Mouse (Mus musculus): ENCODE measurements around the gene Best1. TPM values are rescaled to one million over a fixed set of nuclear protein-coding genes. Genes with fewer than 3 reads are reported as not detected.
A peak's percentile ranks its signal among the peaks of the same experiment; 100 is the strongest.

Best1 gene
- polyA plus RNA-seq, 1 experiment from 2014 or later = 0.64 TPM

DNA sequence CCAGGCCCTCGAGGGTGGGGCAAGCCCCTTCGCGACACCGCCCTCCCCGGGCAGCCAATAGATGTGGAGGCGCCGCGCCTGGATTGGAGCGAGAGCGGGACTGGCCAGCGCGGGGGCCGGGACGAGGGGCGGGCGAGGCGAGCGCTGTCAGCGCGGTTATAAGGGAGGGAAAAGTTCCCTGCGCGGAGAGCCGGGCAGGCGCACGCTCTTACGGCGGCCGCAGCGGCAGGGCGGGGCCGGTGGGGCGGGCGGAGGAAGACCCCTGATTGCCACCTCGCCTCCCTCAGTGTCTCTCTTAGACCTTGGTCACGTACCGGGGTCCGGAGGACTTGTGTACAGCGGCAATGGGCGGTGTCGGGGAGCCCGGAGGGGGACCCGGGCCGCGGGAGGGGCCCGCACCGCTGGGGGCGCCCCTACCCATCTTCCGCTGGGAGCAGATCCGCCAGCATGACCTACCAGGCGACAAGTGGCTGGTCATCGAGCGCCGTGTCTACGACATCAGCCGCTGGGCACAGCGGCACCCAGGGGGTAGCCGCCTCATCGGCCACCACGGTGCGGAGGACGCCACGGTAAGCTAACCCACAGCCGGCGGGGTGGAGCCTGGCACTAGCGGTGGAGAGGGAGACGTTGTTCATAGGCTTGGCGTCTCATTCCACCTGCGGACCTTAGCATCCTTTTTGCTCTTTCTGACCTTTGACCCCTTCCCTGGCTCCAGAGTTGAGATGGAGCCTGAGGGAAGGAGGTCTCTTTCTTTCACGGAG lies 40.1 kb upstream of the Best1 start, which contains the start of gene Fads3:
Fads3 (plus strand) TSS at position 182 of the 761 bp plus-strand sequence.
- no peaks in the 10 kb centered on the region for H3K36me3 ChIP-seq (ENCODE audit: control insufficient read depth, insufficient read depth, low read length)

DNA sequence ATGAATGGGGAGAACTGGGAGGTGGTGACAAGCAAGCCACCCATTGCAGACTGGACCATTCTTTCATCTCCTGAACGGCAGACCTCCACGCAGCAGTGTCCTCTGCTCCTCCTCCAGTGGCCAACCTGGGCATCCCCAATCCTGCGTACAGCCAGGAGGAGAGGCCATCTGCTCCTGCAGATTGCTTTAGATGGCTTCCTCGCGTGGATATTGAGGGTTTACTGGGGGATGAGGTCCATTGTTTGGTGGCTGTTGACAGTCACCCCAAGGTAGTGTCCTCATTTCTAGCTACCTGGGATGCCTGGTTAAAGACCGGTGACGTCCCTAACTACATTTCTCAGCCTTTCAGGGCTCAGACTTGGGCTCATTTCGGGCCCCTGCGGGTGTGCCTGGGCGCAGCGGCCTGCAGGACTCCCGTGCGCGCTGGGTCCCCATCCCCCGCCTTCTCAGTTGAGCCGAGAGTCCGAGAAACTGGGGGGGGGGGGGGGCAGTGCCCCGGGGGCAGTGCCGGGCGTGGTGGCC lies 39.5 kb upstream of the Best1 start:
- Histone ChIP-seq H3K4me2 (ENCODE audit: low read length) (peak overlapping the region; percentile 91), H3K4me1 (replicated peaks; ENCODE audit: control insufficient read depth, insufficient read depth, low read length) (peaks cover 22% of the 10 kb centered on the region), H3K4me3 (ENCODE audit: low read depth, low read length) (peak overlapping the region; percentile 64), H3K27ac (ENCODE audit: low read depth) (no peak overlapping the region), H3K9me3 (ENCODE audit: control insufficient read depth, low read length) (no peaks in the 10 kb centered on the region), H3K36me3 (ENCODE audit: control insufficient read depth, insufficient read depth, low read length) (peaks cover 3% of the 10 kb centered on the region; the same call in 1 of the 2 replicates), H3K27me3 (replicated peaks; ENCODE audit: control insufficient read depth, insufficient read depth, low read length) (no peaks in the 10 kb centered on the region), H3K9ac (ENCODE audit: low read length) (peak overlapping the region; percentile 57)
- DNase-seq (ENCODE audit: low spot score) (no peak), ATAC-seq (replicated peaks; ENCODE audit: low FRiP score, low TSS enrichment, low read depth) (no peak; the same call in 1 of the 2 replicates)
- 9% methylated on average over 19 of the region's 20 CpGs for WGBS

More for the DNA sequence above, 40.1 kb upstream of the Best1 start, which contains the start of gene Fads3:
- Histone ChIP-seq H3K4me2 (ENCODE audit: low read length) (peak within 1 kb of the TSS; percentile 91), H3K27me3 (replicated peaks; ENCODE audit: control insufficient read depth, insufficient read depth, low read length) (no peaks in the 10 kb centered on the region), H3K4me1 (replicated peaks; ENCODE audit: control insufficient read depth, insufficient read depth, low read length) (peaks cover 22% of the 10 kb centered on the region), H3K27ac (ENCODE audit: low read depth) (0 out of 2 replicates have a peak within 1 kb of the TSS, but pooled peaks have one; percentile 17), H3K9ac (ENCODE audit: low read length) (peak within 1 kb of the TSS; percentile 57), H3K9me3 (ENCODE audit: control insufficient read depth, low read length) (no peaks in the 10 kb centered on the region), H3K4me3 (ENCODE audit: low read depth, low read length) (peak within 1 kb of the TSS; percentile 64)
- ATAC-seq (replicated peaks; ENCODE audit: low FRiP score, low TSS enrichment, low read depth) (peak; percentile 90), DNase-seq (ENCODE audit: low spot score) (peak; percentile 84)
- WGBS = under 1% methylated on average over 65 of the region's 69 CpGs

DNA sequence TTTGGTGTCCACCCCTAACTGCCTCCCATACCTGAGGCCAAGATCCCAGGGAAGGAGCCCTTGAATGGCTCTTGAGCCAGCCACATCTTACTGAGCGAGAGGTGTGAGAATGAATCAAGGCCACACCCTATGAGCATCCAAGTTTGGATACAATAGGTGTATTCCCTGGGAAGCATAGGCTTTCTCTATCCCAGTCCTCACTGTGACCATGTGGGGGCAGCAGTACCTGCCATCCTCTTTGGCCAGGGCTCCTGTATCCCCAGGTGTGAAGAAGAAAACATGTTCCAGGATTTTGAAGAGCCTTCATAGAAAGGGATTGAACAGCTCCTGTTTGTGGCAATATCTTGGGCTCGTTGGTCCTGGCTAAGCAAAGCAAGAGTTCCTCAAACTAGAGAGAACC lies 38.2 kb upstream of the Best1 start:
- H3K27ac ChIP-seq (ENCODE audit: low read depth) = no peak overlapping the region
- H3K4me1 ChIP-seq (replicated peaks; ENCODE audit: control insufficient read depth, insufficient read depth, low read length) = peaks cover 22% of the 10 kb centered on the region
- peaks cover 10% of the 10 kb centered on the region; the same call in 1 of the 2 replicates for H3K36me3 ChIP-seq (ENCODE audit: control insufficient read depth, insufficient read depth, low read length)
- DNase-seq (ENCODE audit: low spot score) (no peak), ATAC-seq (replicated peaks; ENCODE audit: low FRiP score, low TSS enrichment, low read depth) (no peak)
- no peaks in the 10 kb centered on the region for H3K9me3 ChIP-seq (ENCODE audit: control insufficient read depth, low read length)
- H3K9ac ChIP-seq (ENCODE audit: low read length) = no peak overlapping the region
- no peak overlapping the region for H3K4me2 ChIP-seq (ENCODE audit: low read length)
- H3K27me3 ChIP-seq (replicated peaks; ENCODE audit: control insufficient read depth, insufficient read depth, low read length) = no peaks in the 10 kb centered on the region
- 81% methylated on average over 2 of the region's 2 CpGs for WGBS
- no peak overlapping the region for H3K4me3 ChIP-seq (ENCODE audit: low read depth, low read length)

- DNase-seq (ENCODE audit: low spot score) = no peak
- Histone ChIP-seq H3K4me3 (ENCODE audit: low read depth, low read length) (no peak overlapping the region), H3K4me2 (ENCODE audit: low read length) (no peak overlapping the region), H3K9me3 (ENCODE audit: control insufficient read depth, low read length) (no peaks in the 10 kb centered on the region), H3K36me3 (ENCODE audit: control insufficient read depth, insufficient read depth, low read length) (peaks cover 12% of the 10 kb centered on the region; the same call in 1 of the 2 replicates), H3K4me1 (replicated peaks; ENCODE audit: control insufficient read depth, insufficient read depth, low read length) (peaks cover 22% of the 10 kb centered on the region), H3K9ac (ENCODE audit: low read length) (no peak overlapping the region), H3K27ac (ENCODE audit: low read depth) (peak overlapping the region; percentile 10; the same call in 1 of the 2 replicates), H3K27me3 (replicated peaks; ENCODE audit: control insufficient read depth, insufficient read depth, low read length) (no peaks in the 10 kb centered on the region)
- WGBS = 22% methylated on average over 3 of the region's 3 CpGs
- ATAC-seq (replicated peaks; ENCODE audit: low FRiP score, low TSS enrichment, low read depth) = no peak
Measured at GRCm38 (mm10) chr19:10038910-10039309, 37.5 kb upstream of the Best1 start.

DNA sequence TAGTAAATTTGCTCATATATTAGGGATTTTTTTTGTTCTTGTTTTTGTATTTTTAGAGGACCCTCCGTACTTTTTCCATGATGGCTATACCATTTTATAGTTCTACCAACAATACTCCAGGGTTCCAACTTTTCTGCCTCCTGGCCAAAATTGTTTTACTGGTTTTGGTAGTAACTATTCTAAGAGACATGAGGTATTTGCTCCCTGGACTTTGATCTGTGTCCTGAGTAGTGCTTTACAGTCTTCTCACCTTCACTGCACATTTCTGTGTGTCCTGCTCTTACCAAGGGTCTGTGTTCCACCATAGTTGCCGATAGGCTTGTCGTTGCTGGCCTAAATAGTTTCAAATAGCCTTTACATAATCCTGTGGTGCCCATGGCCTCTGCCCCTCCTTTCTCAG lies 36.9 kb upstream of the Best1 start:
- DNase-seq (ENCODE audit: low spot score) (no peak), ATAC-seq (replicated peaks; ENCODE audit: low FRiP score, low TSS enrichment, low read depth) (no peak)
- Histone ChIP-seq H3K9ac (ENCODE audit: low read length) (no peak overlapping the region), H3K4me1 (replicated peaks; ENCODE audit: control insufficient read depth, insufficient read depth, low read length) (peaks cover 22% of the 10 kb centered on the region), H3K9me3 (ENCODE audit: control insufficient read depth, low read length) (no peaks in the 10 kb centered on the region), H3K27me3 (replicated peaks; ENCODE audit: control insufficient read depth, insufficient read depth, low read length) (no peaks in the 10 kb centered on the region), H3K4me2 (ENCODE audit: low read length) (no peak overlapping the region), H3K4me3 (ENCODE audit: low read depth, low read length) (no peak overlapping the region), H3K27ac (ENCODE audit: low read depth) (peak overlapping the region; percentile 10; the same call in 1 of the 2 replicates), H3K36me3 (ENCODE audit: control insufficient read depth, insufficient read depth, low read length) (peaks cover 12% of the 10 kb centered on the region; the same call in 1 of the 2 replicates)
- 81% methylated on average over 3 of the region's 3 CpGs for WGBS

- ATAC-seq (replicated peaks; ENCODE audit: low FRiP score, low TSS enrichment, low read depth) (no peak), DNase-seq (ENCODE audit: low spot score) (no peak)
- no peak overlapping the region for H3K4me2 ChIP-seq (ENCODE audit: low read length)
- no peaks in the 10 kb centered on the region for H3K9me3 ChIP-seq (ENCODE audit: control insufficient read depth, low read length)
- no peaks in the 10 kb centered on the region for H3K27me3 ChIP-seq (replicated peaks; ENCODE audit: control insufficient read depth, insufficient read depth, low read length)
- H3K4me3 ChIP-seq (ENCODE audit: low read depth, low read length) = no peak overlapping the region
- H3K36me3 ChIP-seq (ENCODE audit: control insufficient read depth, insufficient read depth, low read length) = peaks cover 12% of the 10 kb centered on the region
- H3K27ac ChIP-seq (ENCODE audit: low read depth) = no peak overlapping the region
- peaks cover 21% of the 10 kb centered on the region for H3K4me1 ChIP-seq (replicated peaks; ENCODE audit: control insufficient read depth, insufficient read depth, low read length)
- WGBS = 67% methylated on average over 2 of the region's 2 CpGs
- H3K9ac ChIP-seq (ENCODE audit: low read length) = no peak overlapping the region
Measured at GRCm38 (mm10) chr19:10037534-10037933, 36.1 kb upstream of the Best1 start.

DNA sequence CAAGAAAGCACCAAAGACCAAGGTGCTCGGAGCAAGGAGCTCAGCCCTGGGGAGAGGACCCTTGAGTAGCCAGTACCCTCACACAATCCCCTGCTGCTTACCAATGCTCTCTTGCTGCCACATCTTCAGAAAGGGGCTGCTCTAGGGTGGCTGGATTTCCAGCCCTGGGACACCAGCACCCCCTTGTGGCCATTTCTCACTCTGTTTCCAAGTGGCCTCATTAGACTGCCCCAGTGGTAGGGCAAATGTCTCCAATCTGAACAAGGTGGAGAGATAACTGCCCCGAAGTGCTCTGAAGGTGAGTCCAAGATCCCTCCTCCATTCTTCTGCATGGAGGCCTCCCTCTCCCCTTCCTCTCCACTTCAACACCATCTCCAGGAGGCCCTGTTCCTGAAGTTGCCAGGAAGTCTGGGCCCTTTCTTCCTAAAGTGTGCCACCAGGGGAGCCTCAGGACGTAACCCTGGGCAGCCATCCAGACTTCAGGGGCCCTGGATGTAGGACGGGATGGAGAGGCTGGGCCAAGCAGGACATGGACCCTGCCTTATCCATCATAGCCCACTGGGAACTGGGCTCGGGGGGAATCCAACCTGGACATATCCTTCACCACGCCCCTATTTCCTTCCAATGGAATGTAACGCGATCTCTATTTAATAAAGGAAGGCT lies 33.5 kb upstream of the Best1 start:
- DNase-seq (ENCODE audit: low spot score) (peak; percentile 93), ATAC-seq (replicated peaks; ENCODE audit: low FRiP score, low TSS enrichment, low read depth) (peak; percentile 73; the same call in 1 of the 2 replicates)
- Histone ChIP-seq H3K27ac (ENCODE audit: low read depth) (no peak overlapping the region), H3K36me3 (ENCODE audit: control insufficient read depth, insufficient read depth, low read length) (peaks cover 24% of the 10 kb centered on the region), H3K4me3 (ENCODE audit: low read depth, low read length) (no peak overlapping the region), H3K27me3 (replicated peaks; ENCODE audit: control insufficient read depth, insufficient read depth, low read length) (no peaks in the 10 kb centered on the region), H3K9ac (ENCODE audit: low read length) (no peak overlapping the region), H3K4me1 (replicated peaks; ENCODE audit: control insufficient read depth, insufficient read depth, low read length) (peaks cover 14% of the 10 kb centered on the region), H3K9me3 (ENCODE audit: control insufficient read depth, low read length) (no peaks in the 10 kb centered on the region), H3K4me2 (ENCODE audit: low read length) (no peak overlapping the region)
- WGBS = 64% methylated on average over 8 of the region's 8 CpGs

- no peak for DNase-seq (ENCODE audit: low spot score)
- Histone ChIP-seq H3K27ac (ENCODE audit: low read depth) (no peak overlapping the region), H3K9ac (ENCODE audit: low read length) (no peak overlapping the region), H3K4me2 (ENCODE audit: low read length) (no peak overlapping the region), H3K4me3 (ENCODE audit: low read depth, low read length) (no peak overlapping the region), H3K36me3 (ENCODE audit: control insufficient read depth, insufficient read depth, low read length) (peaks cover 28% of the 10 kb centered on the region), H3K4me1 (replicated peaks; ENCODE audit: control insufficient read depth, insufficient read depth, low read length) (peaks cover 13% of the 10 kb centered on the region), H3K27me3 (replicated peaks; ENCODE audit: control insufficient read depth, insufficient read depth, low read length) (no peaks in the 10 kb centered on the region), H3K9me3 (ENCODE audit: control insufficient read depth, low read length) (no peaks in the 10 kb centered on the region)
- no peak for ATAC-seq (replicated peaks; ENCODE audit: low FRiP score, low TSS enrichment, low read depth)
- WGBS = 86% methylated on average over 5 of the region's 5 CpGs
Measured at GRCm38 (mm10) chr19:10034356-10034755, 32.9 kb upstream of the Best1 start.

Measured in intestine, embryonic 14.5 days (tissue).